ENCODE assay signal across 24 mouse cellular contexts in genomic region chr17:48067729-48068128, GRCm38 (mm10). TPM values are rescaled to one million over a fixed set of nuclear protein-coding genes. Genes with fewer than 3 reads are reported as not detected.
A peak's percentile ranks its signal among the peaks of the same experiment; 100 is the strongest.
DNase-seq lines count a peak whose midpoint lies in the region; ATAC-seq lines count a peak whose summit lies in the region.
"Had no signal": no experiment of that assay in that cellular context is flagged by ENCODE, and none has a peak within 500 bp of the region (broad histone marks: within the 10 kb centered on the region; RNA-seq: fewer than 3 reads in every experiment).

No protein-coding gene starts in this region.

- ATAC-seq in hindbrain, embryonic 16.5 days: no peak
- ATAC-seq in neural tube, embryonic 13.5 days (ENCODE audit: low read depth): no peak
- ATAC-seq: forebrain, embryonic 13.5 days; midbrain, embryonic 13.5 days had no signal

- WGBS in hindbrain, embryonic 10.5 days: 26% methylated on average over 5 of the region's 5 CpGs
- WGBS in hindbrain, embryonic 16.5 days: 32% methylated on average over 5 of the region's 5 CpGs
- 33% methylated on average over 5 of the region's 5 CpGs for WGBS in neural tube, embryonic 13.5 days

- H3K36me3 ChIP-seq in hindbrain, embryonic 10.5 days: no peaks in the 10 kb centered on the region
- H3K36me3 ChIP-seq in hindbrain, embryonic 16.5 days (ENCODE audit: control insufficient read depth, insufficient read depth, low read length): no peaks in the 10 kb centered on the region
- no peaks in the 10 kb centered on the region for H3K36me3 ChIP-seq in neural tube, embryonic 13.5 days
- H3K36me3 ChIP-seq: heart, embryonic 15.5 days; liver, embryonic 15.5 days; midbrain, embryonic 13.5 days had no signal

- 0 out of 2 replicates have a peak, but pooled peaks cover 4% of the 10 kb centered on the region for H3K9me3 ChIP-seq in hindbrain, embryonic 10.5 days
- H3K9me3 ChIP-seq in hindbrain, embryonic 16.5 days (ENCODE audit: control insufficient read depth, low read length): no peaks in the 10 kb centered on the region; the same call in 1 of the 2 replicates
- no peaks in the 10 kb centered on the region for H3K9me3 ChIP-seq in neural tube, embryonic 13.5 days
- H3K9me3 ChIP-seq: forebrain, embryonic 13.5 days; heart, embryonic 15.5 days; liver, embryonic 15.5 days had no signal

- DNase-seq in hindbrain, embryonic 10.5 days (ENCODE audit: low spot score): no peak
- no peak for DNase-seq in neural tube, embryonic 10.5 days (ENCODE audit: extremely low spot score, low spot score)
- DNase-seq in lung, postnatal 10 days: peak; percentile 47
- DNase-seq in testis, postnatal 14 days (ENCODE audit: low spot score): no peak
- DNase-seq in kidney, adult 8-10 months: no peak
- DNase-seq: cerebellum, adult 9-10 months; gastrocnemius, postnatal 10 days; heart, postnatal 4 days; kidney, adult 18-20 months; kidney, postnatal 36 days; layer of hippocampus, adult 9-11 months had no signal

- H3K27me3 ChIP-seq in hindbrain, embryonic 10.5 days (ENCODE audit: insufficient read depth, poor library complexity, severe bottlenecking): peaks cover 14% of the 10 kb centered on the region
- no peaks in the 10 kb centered on the region for H3K27me3 ChIP-seq in hindbrain, embryonic 16.5 days (replicated peaks; ENCODE audit: control insufficient read depth, insufficient read depth, low read length)
- no peaks in the 10 kb centered on the region for H3K27me3 ChIP-seq in neural tube, embryonic 13.5 days
- H3K27me3 ChIP-seq: liver, embryonic 15.5 days had no signal

- no peak overlapping the region for H3K4me3 ChIP-seq in hindbrain, embryonic 10.5 days
- no peak overlapping the region for H3K4me3 ChIP-seq in hindbrain, embryonic 16.5 days (ENCODE audit: low read length)
- H3K4me3 ChIP-seq in neural tube, embryonic 13.5 days: no peak overlapping the region
- H3K4me3 ChIP-seq: forebrain, embryonic 13.5 days; heart, embryonic 15.5 days; left cerebral cortex, adult 2 months; liver, embryonic 15.5 days; midbrain, embryonic 13.5 days; myocyte had no signal

- H3K4me2 ChIP-seq in hindbrain, embryonic 16.5 days (ENCODE audit: low read length): no peak overlapping the region
- H3K4me2 ChIP-seq in neural tube, embryonic 13.5 days: no peak overlapping the region
- H3K4me2 ChIP-seq: forebrain, embryonic 13.5 days; heart, embryonic 15.5 days; liver, embryonic 15.5 days; midbrain, embryonic 13.5 days had no signal

- H3K4me1 ChIP-seq in hindbrain, embryonic 10.5 days (replicated peaks): peaks cover 20% of the 10 kb centered on the region
- peaks cover 4% of the 10 kb centered on the region; the same call in 1 of the 2 replicates for H3K4me1 ChIP-seq in hindbrain, embryonic 16.5 days (ENCODE audit: control insufficient read depth, insufficient read depth, low read depth, low read length)
- peaks cover 12% of the 10 kb centered on the region for H3K4me1 ChIP-seq in neural tube, embryonic 13.5 days (replicated peaks)
- H3K4me1 ChIP-seq: heart, embryonic 15.5 days; liver, embryonic 15.5 days had no signal

- no peak overlapping the region for H3K9ac ChIP-seq in hindbrain, embryonic 16.5 days (ENCODE audit: low read depth, low read length)
- H3K9ac ChIP-seq in neural tube, embryonic 13.5 days: no peak overlapping the region
- H3K9ac ChIP-seq: forebrain, embryonic 13.5 days; heart, embryonic 15.5 days; liver, embryonic 15.5 days; midbrain, embryonic 13.5 days had no signal

- H3K27ac ChIP-seq in hindbrain, embryonic 10.5 days: peak overlapping the region; percentile 66; the same call in 1 of the 2 replicates
- H3K27ac ChIP-seq in hindbrain, embryonic 16.5 days (ENCODE audit: low read depth, low read length): no peak overlapping the region
- 0 out of 2 replicates have a peak overlapping the region, but pooled peaks have one; percentile 23 for H3K27ac ChIP-seq in neural tube, embryonic 13.5 days (replicated peaks)
- H3K27ac ChIP-seq: forebrain, embryonic 13.5 days; heart, embryonic 15.5 days; left cerebral cortex, adult 2 months; liver, embryonic 15.5 days; midbrain, embryonic 13.5 days had no signal

RNA-seq across cellular contexts. Expression of gene 1700067P10Rik, which starts 21.4 kb away (rescaled TPM):
- 0.14 and 0.20 TPM in 2 replicates for polyA plus RNA-seq in hindbrain, embryonic 10.5 days (2016; fragmentation: Nextera tagmentation; extraction: Ambion mirVana)
- 0.24 TPM in 2 replicates for polyA plus RNA-seq in hindbrain, embryonic 16.5 days (2015; fragmentation: Nextera tagmentation; extraction: Ambion mirVana)
- polyA plus RNA-seq in neural tube, embryonic 13.5 days (2015; fragmentation: Nextera tagmentation; extraction: Ambion mirVana): 0.37 TPM in 1 of 2 replicates, not detected in the other
- polyA plus RNA-seq: C2C12; forebrain, embryonic 13.5 days; heart, embryonic 15.5 days; liver, embryonic 15.5 days; myocyte; stomach, embryonic 16.5 days; thymus, postnatal 0 days had no signal

RNA-seq across cellular contexts. Expression of gene 1700122O11Rik, which starts 29.6 kb away (rescaled TPM):
- not detected in 2 replicates for polyA plus RNA-seq in hindbrain, embryonic 10.5 days (2016; fragmentation: Nextera tagmentation; extraction: Ambion mirVana)
- polyA plus RNA-seq in hindbrain, embryonic 16.5 days (2015; fragmentation: Nextera tagmentation; extraction: Ambion mirVana): not detected in 2 replicates
- not detected in 2 replicates for polyA plus RNA-seq in neural tube, embryonic 13.5 days (2015; fragmentation: Nextera tagmentation; extraction: Ambion mirVana)
- polyA plus RNA-seq: C2C12; forebrain, embryonic 13.5 days; frontal cortex, adult 2 months; heart, embryonic 15.5 days; limb, embryonic 14.5 days; liver, embryonic 15.5 days; midbrain, embryonic 13.5 days; myocyte; stomach, embryonic 16.5 days; thymus, postnatal 0 days had no signal
